Mouse (Mus musculus): Measurements from ENCODE around the gene Sapcd1.

DNA sequence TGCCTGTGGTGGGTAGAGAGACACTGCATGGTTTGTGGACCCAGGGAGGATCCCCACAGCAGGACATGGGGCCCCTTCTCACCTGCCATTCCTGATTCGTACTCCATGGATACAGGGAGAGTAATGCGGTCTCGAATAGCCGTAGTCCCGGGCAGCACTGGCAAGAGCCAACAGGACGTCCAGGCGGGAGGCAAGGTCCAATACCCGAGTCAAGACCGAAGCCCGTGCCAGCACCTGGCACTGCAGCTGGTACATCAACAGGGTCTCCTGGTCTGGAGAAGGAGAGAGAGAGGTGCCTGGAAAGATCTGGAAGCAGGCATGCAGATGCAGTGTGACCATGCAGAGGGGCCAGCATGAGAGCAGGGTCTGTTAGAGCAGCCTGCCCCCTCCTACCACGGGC, 3.5 kb upstream of the Sapcd1 start:
- TF ChIP-seq POLR2A (IDR thresholded peaks at IDR 0.05; ENCODE audit: low read depth, low read length) (no peak), CTCF (conservative IDR thresholded peaks at IDR 0.05; ENCODE audit: insufficient read depth, insufficient read length, low read depth, low read length) (no peak)

Data from kidney, adult 2 months (tissue).